Mouse (Mus musculus) intestine, embryonic 14.5 days (tissue): ENCODE results near the gene Spin2d. TPM values are rescaled to one million over a fixed set of nuclear protein-coding genes. Genes with fewer than 3 reads are reported as not detected.
A peak's percentile ranks its signal among the peaks of the same experiment; 100 is the strongest.
"Not testable (repeated sequence)": the region's sequence is repeated elsewhere in the genome, so short reads cannot be mapped to it uniquely, and the experiment has no call there.

Source experiments
- ATAC-seq: fragments of 200-750 bp; cut with Nextera tagmentation; replicated peaks from 2 replicates; pipeline ENCODE4 v1.8.0; 2017; ENCODE audit warnings: low read depth, moderate number of reproducible peaks, moderate TSS enrichment, moderate library complexity; ENCODE audit not compliant: low FRiP score, low TSS enrichment
- DNase-seq: peaks from one replicate; pipeline ENCODE4 v3.0.0-alpha.2; 2018; ENCODE audit warnings: low spot score
- H3K27ac ChIP-seq: fragments of 300-500 bp; sonication (generic); 2 replicates; pipeline ENCODE4 v1.5.1; 2014; ENCODE audit warnings: low read depth, mild to moderate bottlenecking, control low read depth
- H3K27me3 ChIP-seq: fragments of 300-500 bp; sonication (generic); replicated peaks from 2 replicates; pipeline ENCODE4 v1.6.1; 2014; ENCODE audit warnings: low read length, control low read depth; ENCODE audit not compliant: control insufficient read depth, insufficient read depth
- H3K36me3 ChIP-seq: fragments of 300-500 bp; sonication (generic); 2 replicates; pipeline ENCODE4 v1.6.1; 2014; ENCODE audit warnings: low read length, control low read depth; ENCODE audit not compliant: control insufficient read depth, insufficient read depth
- H3K4me1 ChIP-seq: fragments of 300-500 bp; sonication (generic); replicated peaks from 2 replicates; pipeline ENCODE4 v1.6.1; 2014; ENCODE audit warnings: low read length, control low read depth, mixed read lengths; ENCODE audit not compliant: control insufficient read depth, insufficient read depth
- H3K4me2 ChIP-seq: fragments of 300-500 bp; sonication (generic); 2 replicates; pipeline ENCODE4 v1.6.1; 2014; ENCODE audit warnings: low read length
- H3K4me3 ChIP-seq: fragments of 300-500 bp; sonication (generic); 2 replicates; pipeline ENCODE4 v1.5.1; 2014; ENCODE audit warnings: low read depth, low read length, control low read depth, mixed read lengths
- H3K9ac ChIP-seq: fragments of 300-500 bp; sonication (generic); 2 replicates; pipeline ENCODE4 v1.6.1; 2014; ENCODE audit warnings: mild to moderate bottlenecking, low read length
- H3K9me3 ChIP-seq: fragments of 300-500 bp; sonication (generic); 2 replicates; pipeline ENCODE4 v1.6.1; 2016; ENCODE audit warnings: low read length, control low read depth; ENCODE audit not compliant: control insufficient read depth
- WGBS: fragments of 180-500 bp; shearing (Covaris S2); extraction: QIAGEN DNeasy Blood & Tissue Kit; methylation state at CpG from one replicate; pipeline ENCODE4 v1.1.7; 2014; 5-methylcytosine and 5-hydroxymethylcytosine counted together
- polyA plus RNA-seq: library from polyadenylated mRNA; unstranded; fragments of >200 nt; fragmentation: Nextera tagmentation; extraction: Ambion mirVana; gene quantifications from 2 replicates; pipeline ENCODE4 v1.2.1, GENCODE M21; 2014

Spin2d gene
- not detected in 2 replicates for polyA plus RNA-seq

- WGBS: 87% methylated on average over 3 of the region's 15 CpGs
- DNase-seq, H3K4me1 ChIP-seq, ATAC-seq, H3K27ac ChIP-seq, H3K4me2 ChIP-seq, H3K9ac ChIP-seq, H3K36me3 ChIP-seq, H3K27me3 ChIP-seq, H3K9me3 ChIP-seq, H3K4me3 ChIP-seq: not testable (repeated sequence)
Observed at GRCm38 (mm10) chrX:73176889-73177288, at the start of gene Spin2d. Gene Spin2d, minus strand, starts transcription at chrX:73176989.

- Histone ChIP-seq H3K27me3 (peaks cover 5% of the 10 kb centered on the region; the same call in 1 of the 2 replicates), H3K36me3 (no peaks in the 10 kb centered on the region), H3K9ac (no peak overlapping the region), H3K4me3 (no peak overlapping the region), H3K4me2 (no peak overlapping the region), H3K9me3 (no peaks in the 10 kb centered on the region), H3K27ac (no peak overlapping the region), H3K4me1 (no peaks in the 10 kb centered on the region)
- DNase-seq (no peak), ATAC-seq (no peak)
- 50% methylated on average over 1 of the region's 1 CpGs for WGBS
Observed at GRCm38 (mm10) chrX:73225365-73225764, 48.6 kb upstream of the Spin2d start.

GRCm38 (mm10) chrX:73213819-73214564 lies 37.2 kb upstream of the Spin2d start, which contains the start of gene Xlr4b:
Gene Xlr4b, plus strand, starts transcription at chrX:73214333.
- H3K9ac ChIP-seq, H3K27ac ChIP-seq, H3K36me3 ChIP-seq, H3K4me1 ChIP-seq, DNase-seq, H3K9me3 ChIP-seq, H3K27me3 ChIP-seq, H3K4me3 ChIP-seq, H3K4me2 ChIP-seq, ATAC-seq: not testable (repeated sequence)
- WGBS: 71% methylated on average over 11 of the region's 19 CpGs

GRCm38 (mm10) chrX:73191934-73192333 lies 15.1 kb upstream of the Spin2d start, which contains the start of gene Xlr3b:
Gene Xlr3b, plus strand, starts transcription at chrX:73192207.
- not testable (repeated sequence) for H3K9me3 ChIP-seq, ATAC-seq, H3K9ac ChIP-seq, H3K36me3 ChIP-seq, H3K27ac ChIP-seq, H3K4me3 ChIP-seq, H3K4me1 ChIP-seq, H3K27me3 ChIP-seq, H3K4me2 ChIP-seq
- 74% methylated on average over 12 of the region's 12 CpGs for WGBS
- DNase-seq: peak; percentile 44

GRCm38 (mm10) chrX:73149350-73149749 lies 27.4 kb downstream of the Spin2d start, which contains the start of gene DXBay18:
Gene DXBay18, minus strand, starts transcription at chrX:73149450.
- not testable (repeated sequence) for H3K27me3 ChIP-seq, H3K4me2 ChIP-seq, H3K4me1 ChIP-seq, H3K27ac ChIP-seq, DNase-seq, H3K9me3 ChIP-seq, H3K4me3 ChIP-seq, H3K36me3 ChIP-seq, ATAC-seq, H3K9ac ChIP-seq
- WGBS: no CpG with 5 or more reads among the region's 7 CpGs

GRCm38 (mm10) chrX:73148496-73148895 lies 28.3 kb downstream of the Spin2d start, which contains the start of gene Xlr5b:
Gene Xlr5b, plus strand, starts transcription at chrX:73148796.
- DNase-seq, H3K4me3 ChIP-seq, H3K4me1 ChIP-seq, H3K9ac ChIP-seq, H3K27me3 ChIP-seq, H3K36me3 ChIP-seq, H3K27ac ChIP-seq, ATAC-seq, H3K4me2 ChIP-seq, H3K9me3 ChIP-seq: not testable (repeated sequence)
- WGBS: no CpG with 5 or more reads among the region's 20 CpGs

GRCm38 (mm10) chrX:73143218-73143618 lies 33.6 kb downstream of the Spin2d start:
- H3K27ac ChIP-seq, H3K27me3 ChIP-seq, H3K4me2 ChIP-seq, DNase-seq, H3K4me1 ChIP-seq, H3K36me3 ChIP-seq, H3K9me3 ChIP-seq, H3K9ac ChIP-seq, H3K4me3 ChIP-seq: not testable (repeated sequence)
- ATAC-seq: peak; percentile 60; the same call in 1 of the 2 replicates
- WGBS: no CpG with 5 or more reads among the region's 7 CpGs
